Mouse (Mus musculus): ENCODE data around the gene Frem1. TPM values are rescaled to one million over a fixed set of nuclear protein-coding genes. Genes with fewer than 3 reads are reported as not detected.

The Frem1 gene
- polyA plus RNA-seq, 1 experiment from 2014 or later, result 18.7 TPM

GRCm38 (mm10) chr4:83064191-83064590 lies 12.1 kb upstream of the Frem1 start:
- DNase-seq (ENCODE audit: low spot score), result peak; percentile 32
- H3K4me3 ChIP-seq (replicated peaks; ENCODE audit: low read depth, low read length), result no peak overlapping the region
- no peak overlapping the region for H3K4me2 ChIP-seq (ENCODE audit: low read length)
- no peak overlapping the region for H3K27ac ChIP-seq
- no peak for TF ChIP-seq CTCF (IDR thresholded peaks at IDR 0.05; ENCODE audit: low read depth)
- WGBS, result 25% methylated on average over 6 of the region's 6 CpGs
- no peak overlapping the region for H3K9ac ChIP-seq (ENCODE audit: low read depth, low read length)
- ATAC-seq (replicated peaks; ENCODE audit: low FRiP score, low read depth), result no peak
- H3K27me3 ChIP-seq (ENCODE audit: insufficient read depth, low read length), result no peaks in the 10 kb centered on the region
- no peaks in the 10 kb centered on the region for H3K36me3 ChIP-seq (ENCODE audit: insufficient read depth, low read length)
- no peaks in the 10 kb centered on the region for H3K4me1 ChIP-seq (replicated peaks; ENCODE audit: insufficient read depth, low read length)
- H3K9me3 ChIP-seq (replicated peaks; ENCODE audit: low read length), result no peaks in the 10 kb centered on the region

GRCm38 (mm10) chr4:83061564-83061963 lies 9.4 kb upstream of the Frem1 start:
- TF ChIP-seq CTCF (IDR thresholded peaks at IDR 0.05; ENCODE audit: low read depth), result no peak
- Histone ChIP-seq H3K27me3 (ENCODE audit: insufficient read depth, low read length) (no peaks in the 10 kb centered on the region), H3K4me1 (replicated peaks; ENCODE audit: insufficient read depth, low read length) (no peaks in the 10 kb centered on the region), H3K27ac (no peak overlapping the region), H3K9ac (ENCODE audit: low read depth, low read length) (no peak overlapping the region), H3K36me3 (ENCODE audit: insufficient read depth, low read length) (no peaks in the 10 kb centered on the region), H3K4me3 (replicated peaks; ENCODE audit: low read depth, low read length) (no peak overlapping the region), H3K9me3 (replicated peaks; ENCODE audit: low read length) (no peaks in the 10 kb centered on the region), H3K4me2 (ENCODE audit: low read length) (no peak overlapping the region)
- 81% methylated on average over 2 of the region's 2 CpGs for WGBS
- DNase-seq (ENCODE audit: low spot score), result no peak
- ATAC-seq (replicated peaks; ENCODE audit: low FRiP score, low read depth), result no peak

- Histone ChIP-seq H3K9ac (ENCODE audit: low read depth, low read length) (no peak overlapping the region), H3K36me3 (ENCODE audit: insufficient read depth, low read length) (no peaks in the 10 kb centered on the region), H3K27me3 (ENCODE audit: insufficient read depth, low read length) (no peaks in the 10 kb centered on the region), H3K4me2 (ENCODE audit: low read length) (no peak overlapping the region), H3K4me1 (replicated peaks; ENCODE audit: insufficient read depth, low read length) (no peaks in the 10 kb centered on the region), H3K27ac (no peak overlapping the region), H3K4me3 (replicated peaks; ENCODE audit: low read depth, low read length) (no peak overlapping the region), H3K9me3 (replicated peaks; ENCODE audit: low read length) (no peaks in the 10 kb centered on the region)
- TF ChIP-seq CTCF (IDR thresholded peaks at IDR 0.05; ENCODE audit: low read depth), result no peak
- DNase-seq (ENCODE audit: low spot score) (no peak), ATAC-seq (replicated peaks; ENCODE audit: low FRiP score, low read depth) (no peak)
- WGBS, result 89% methylated on average over 2 of the region's 2 CpGs
These were observed 6.5 kb upstream of the Frem1 start for GRCm38 (mm10) chr4:83058617-83059016.

GRCm38 (mm10) chr4:83058182-83058581 lies 6.0 kb upstream of the Frem1 start:
- Histone ChIP-seq H3K36me3 (ENCODE audit: insufficient read depth, low read length) (no peaks in the 10 kb centered on the region), H3K27ac (no peak overlapping the region), H3K4me3 (replicated peaks; ENCODE audit: low read depth, low read length) (no peak overlapping the region), H3K4me1 (replicated peaks; ENCODE audit: insufficient read depth, low read length) (no peaks in the 10 kb centered on the region), H3K27me3 (ENCODE audit: insufficient read depth, low read length) (no peaks in the 10 kb centered on the region), H3K9me3 (replicated peaks; ENCODE audit: low read length) (no peaks in the 10 kb centered on the region), H3K9ac (ENCODE audit: low read depth, low read length) (no peak overlapping the region), H3K4me2 (ENCODE audit: low read length) (no peak overlapping the region)
- no peak for TF ChIP-seq CTCF (IDR thresholded peaks at IDR 0.05; ENCODE audit: low read depth)
- 40% methylated on average over 2 of the region's 2 CpGs for WGBS
- DNase-seq (ENCODE audit: low spot score) (no peak), ATAC-seq (replicated peaks; ENCODE audit: low FRiP score, low read depth) (no peak)

GRCm38 (mm10) chr4:83056496-83056895 lies 4.4 kb upstream of the Frem1 start:
- H3K27ac ChIP-seq, result no peak overlapping the region
- no peaks in the 10 kb centered on the region for H3K27me3 ChIP-seq (ENCODE audit: insufficient read depth, low read length)
- 93% methylated on average over 6 of the region's 6 CpGs for WGBS
- no peak for TF ChIP-seq CTCF (IDR thresholded peaks at IDR 0.05; ENCODE audit: low read depth)
- H3K4me2 ChIP-seq (ENCODE audit: low read length), result no peak overlapping the region
- H3K4me1 ChIP-seq (replicated peaks; ENCODE audit: insufficient read depth, low read length), result no peaks in the 10 kb centered on the region
- H3K36me3 ChIP-seq (ENCODE audit: insufficient read depth, low read length), result no peaks in the 10 kb centered on the region
- H3K9me3 ChIP-seq (replicated peaks; ENCODE audit: low read length), result no peaks in the 10 kb centered on the region
- ATAC-seq (replicated peaks; ENCODE audit: low FRiP score, low read depth) (no peak), DNase-seq (ENCODE audit: low spot score) (no peak)
- H3K4me3 ChIP-seq (replicated peaks; ENCODE audit: low read depth, low read length), result no peak overlapping the region
- H3K9ac ChIP-seq (ENCODE audit: low read depth, low read length), result no peak overlapping the region

GRCm38 (mm10) chr4:83055444-83055843 lies 3.3 kb upstream of the Frem1 start:
- Histone ChIP-seq H3K36me3 (ENCODE audit: insufficient read depth, low read length) (no peaks in the 10 kb centered on the region), H3K27me3 (ENCODE audit: insufficient read depth, low read length) (no peaks in the 10 kb centered on the region), H3K4me2 (ENCODE audit: low read length) (no peak overlapping the region), H3K9ac (ENCODE audit: low read depth, low read length) (no peak overlapping the region), H3K27ac (no peak overlapping the region), H3K4me1 (replicated peaks; ENCODE audit: insufficient read depth, low read length) (no peaks in the 10 kb centered on the region), H3K9me3 (replicated peaks; ENCODE audit: low read length) (no peaks in the 10 kb centered on the region), H3K4me3 (replicated peaks; ENCODE audit: low read depth, low read length) (no peak overlapping the region)
- DNase-seq (ENCODE audit: low spot score) (no peak), ATAC-seq (replicated peaks; ENCODE audit: low FRiP score, low read depth) (no peak)
- WGBS, result 82% methylated on average over 2 of the region's 2 CpGs
- TF ChIP-seq CTCF (IDR thresholded peaks at IDR 0.05; ENCODE audit: low read depth), result no peak

- no peak overlapping the region for H3K4me3 ChIP-seq (replicated peaks; ENCODE audit: low read depth, low read length)
- ATAC-seq (replicated peaks; ENCODE audit: low FRiP score, low read depth) (no peak), DNase-seq (ENCODE audit: low spot score) (no peak)
- H3K27me3 ChIP-seq (ENCODE audit: insufficient read depth, low read length), result no peaks in the 10 kb centered on the region
- 84% methylated on average over 8 of the region's 8 CpGs for WGBS
- no peak overlapping the region for H3K27ac ChIP-seq
- no peak overlapping the region for H3K4me2 ChIP-seq (ENCODE audit: low read length)
- H3K9me3 ChIP-seq (replicated peaks; ENCODE audit: low read length), result no peaks in the 10 kb centered on the region
- TF ChIP-seq CTCF (IDR thresholded peaks at IDR 0.05; ENCODE audit: low read depth), result no peak
- no peaks in the 10 kb centered on the region for H3K4me1 ChIP-seq (replicated peaks; ENCODE audit: insufficient read depth, low read length)
- H3K36me3 ChIP-seq (ENCODE audit: insufficient read depth, low read length), result no peaks in the 10 kb centered on the region
- H3K9ac ChIP-seq (ENCODE audit: low read depth, low read length), result no peak overlapping the region
These were observed 1.1 kb upstream of the Frem1 start for GRCm38 (mm10) chr4:83053206-83053605.

Data from kidney, postnatal 0 days (tissue).